Mouse (Mus musculus): Measurements from ENCODE around the gene Hist2h2ab.
"Not testable (repeated sequence)": the region's sequence is repeated elsewhere in the genome, so short reads cannot be mapped to it uniquely, and the experiment has no call there.

The Hist2h2ab gene

DNA sequence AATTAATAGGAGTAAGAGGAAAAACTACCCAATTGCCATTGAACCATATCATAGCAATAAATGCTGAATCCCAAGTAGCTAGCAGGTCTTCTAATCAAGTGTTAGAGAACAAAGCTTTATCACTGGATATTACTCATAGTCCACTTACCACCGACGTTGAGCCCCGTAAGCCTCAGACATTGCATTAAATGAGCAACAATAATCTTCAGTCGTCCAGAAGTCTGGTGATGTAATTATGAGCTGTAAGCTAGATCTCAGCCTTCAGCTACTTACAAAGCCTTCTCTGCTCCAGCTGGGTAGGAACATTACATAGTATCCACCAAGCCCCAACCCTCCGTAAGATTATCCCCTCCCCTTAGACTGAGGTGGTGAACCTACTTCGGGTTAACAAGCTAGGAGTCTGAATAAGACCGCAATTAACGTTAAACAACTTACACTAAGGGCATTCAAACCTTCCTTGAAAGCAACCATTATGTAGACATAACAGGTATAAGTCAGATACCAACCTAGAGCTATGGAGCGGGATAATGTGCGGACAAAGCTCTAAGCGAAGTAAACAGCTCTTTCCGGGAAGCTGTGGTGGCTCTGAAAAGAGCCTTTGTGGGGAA is 18.3 kb downstream of the Hist2h2ab start:
- DNase-seq (ENCODE audit: low spot score): no peak

DNA sequence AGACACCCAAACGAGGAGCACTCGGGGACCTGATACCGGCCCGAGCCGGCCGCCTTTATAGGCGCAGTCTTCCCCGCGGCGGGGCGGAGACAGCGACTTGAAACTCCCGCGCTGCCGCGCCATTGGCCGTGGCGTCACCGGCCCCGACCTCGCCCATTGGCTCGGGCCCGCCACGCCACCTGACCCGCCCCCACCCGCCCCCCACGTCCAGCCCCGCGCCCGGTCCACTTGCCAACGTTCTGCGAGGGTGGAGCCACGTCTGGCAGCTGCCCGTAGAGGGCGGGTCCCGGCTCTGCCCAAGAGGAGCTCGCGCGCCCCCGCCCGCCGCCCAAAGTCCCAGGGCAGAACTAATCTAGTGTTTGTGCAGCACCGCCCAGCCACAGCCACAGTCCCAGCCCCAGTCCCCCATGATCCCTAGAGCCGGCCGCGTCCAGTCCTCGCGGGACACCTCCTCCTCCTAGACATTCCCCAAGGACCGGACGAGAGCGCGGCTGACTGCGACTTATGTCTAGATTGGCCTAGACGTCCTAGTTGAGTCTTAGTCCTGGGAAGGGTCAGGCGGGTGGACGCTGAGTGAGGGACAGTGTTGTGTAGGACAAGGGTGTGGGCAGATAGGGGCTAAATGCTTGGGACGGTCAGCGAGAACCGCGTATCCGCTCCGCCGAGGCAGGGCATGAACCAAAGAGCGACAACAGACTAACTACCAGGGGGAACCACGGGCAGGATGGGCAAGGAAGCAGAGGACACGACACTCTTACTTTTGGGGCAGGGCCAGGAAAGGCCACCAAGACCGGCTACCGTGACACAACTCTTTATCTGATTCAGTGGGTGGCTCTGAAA is 19.5 kb downstream of the Hist2h2ab start, which contains the start of gene Hist2h3c2:
Gene Hist2h3c2 (minus strand): TSS at position 174 of the 840 bp plus-strand sequence.
- DNase-seq (ENCODE audit: low spot score): peak; percentile 52

DNA sequence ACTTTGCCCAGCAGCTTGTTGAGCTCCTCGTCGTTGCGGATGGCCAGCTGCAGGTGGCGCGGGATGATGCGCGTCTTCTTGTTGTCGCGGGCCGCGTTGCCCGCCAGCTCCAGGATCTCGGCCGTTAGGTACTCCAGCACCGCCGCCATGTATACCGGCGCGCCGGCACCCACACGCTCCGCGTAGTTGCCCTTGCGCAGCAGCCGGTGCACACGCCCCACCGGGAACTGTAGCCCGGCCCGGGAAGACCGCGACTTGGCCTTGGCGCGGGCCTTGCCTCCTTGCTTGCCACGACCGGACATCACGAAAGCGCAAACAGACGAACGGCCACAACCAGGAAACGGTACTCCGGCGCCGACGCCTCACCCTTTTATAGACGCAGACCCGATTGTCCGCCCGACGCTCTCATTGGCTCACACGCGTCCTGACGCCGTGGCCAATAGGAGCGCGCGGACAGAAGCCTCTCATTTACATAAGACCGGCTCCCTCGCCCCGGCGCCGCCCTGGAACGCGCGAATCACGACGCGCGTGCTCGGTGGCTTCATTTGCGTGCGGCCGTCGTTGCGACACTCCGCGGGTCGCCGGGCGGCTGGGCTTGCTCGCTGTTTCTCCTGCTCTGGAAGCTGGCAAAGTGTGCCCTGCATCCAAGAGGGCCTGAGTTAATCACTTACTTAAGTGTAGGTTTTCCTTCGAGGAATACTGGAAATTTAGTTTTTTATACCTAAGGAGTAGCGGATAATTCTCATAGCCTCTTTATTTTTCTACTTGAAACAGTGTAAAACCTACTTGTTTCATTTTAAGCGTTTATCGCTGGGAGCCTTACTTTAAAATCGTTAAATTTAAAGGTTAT is 20.5 kb downstream of the Hist2h2ab start, which contains the start of gene Hist2h2aa2:
Gene Hist2h2aa2 (minus strand): TSS at position 328 of the 850 bp plus-strand sequence.
- DNase-seq (ENCODE audit: low spot score): peak; percentile 93

- no peak for DNase-seq (ENCODE audit: low spot score)
These were observed 21.1 kb downstream of the Hist2h2ab start for GRCm38 (mm10) chr3:96240799-96241197.

- no peak for DNase-seq (ENCODE audit: low spot score)
These were observed 24.4 kb downstream of the Hist2h2ab start for GRCm38 (mm10) chr3:96243921-96244572.

- peak; percentile 83 for DNase-seq (ENCODE audit: low spot score)
These were observed 25.6 kb downstream of the Hist2h2ab start, which contains the start of gene Hist2h2aa1 for GRCm38 (mm10) chr3:96245003-96245886. Hist2h2aa1 (plus strand) TSS chr3:96245497.

DNA sequence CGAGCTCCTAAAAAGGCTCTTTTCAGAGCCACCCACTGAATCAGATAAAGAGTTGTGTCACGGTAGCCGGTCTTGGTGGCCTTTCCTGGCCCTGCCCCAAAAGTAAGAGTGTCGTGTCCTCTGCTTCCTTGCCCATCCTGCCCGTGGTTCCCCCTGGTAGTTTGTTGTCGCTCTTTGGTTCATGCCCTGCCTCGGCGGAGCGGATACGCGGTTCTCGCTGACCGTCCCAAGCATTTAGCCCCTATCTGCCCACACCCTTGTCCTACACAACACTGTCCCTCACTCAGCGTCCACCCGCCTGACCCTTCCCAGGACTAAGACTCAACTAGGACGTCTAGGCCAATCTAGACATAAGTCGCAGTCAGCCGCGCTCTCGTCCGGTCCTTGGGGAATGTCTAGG is 26.4 kb downstream of the Hist2h2ab start:
- DNase-seq (ENCODE audit: low spot score): not testable (repeated sequence)

DNA sequence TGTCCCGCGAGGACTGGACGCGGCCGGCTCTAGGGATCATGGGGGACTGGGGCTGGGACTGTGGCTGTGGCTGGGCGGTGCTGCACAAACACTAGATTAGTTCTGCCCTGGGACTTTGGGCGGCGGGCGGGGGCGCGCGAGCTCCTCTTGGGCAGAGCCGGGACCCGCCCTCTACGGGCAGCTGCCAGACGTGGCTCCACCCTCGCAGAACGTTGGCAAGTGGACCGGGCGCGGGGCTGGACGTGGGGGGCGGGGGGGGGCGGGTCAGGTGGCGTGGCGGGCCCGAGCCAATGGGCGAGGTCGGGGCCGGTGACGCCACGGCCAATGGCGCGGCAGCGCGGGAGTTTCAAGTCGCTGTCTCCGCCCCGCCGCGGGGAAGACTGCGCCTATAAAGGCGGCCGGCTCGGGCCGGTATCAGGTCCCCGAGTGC is 26.8 kb downstream of the Hist2h2ab start, which contains the start of gene Hist2h3c1:
Gene Hist2h3c1 (plus strand): TSS at position 259 of the 430 bp plus-strand sequence.
- DNase-seq (ENCODE audit: low spot score): not testable (repeated sequence)

DNA sequence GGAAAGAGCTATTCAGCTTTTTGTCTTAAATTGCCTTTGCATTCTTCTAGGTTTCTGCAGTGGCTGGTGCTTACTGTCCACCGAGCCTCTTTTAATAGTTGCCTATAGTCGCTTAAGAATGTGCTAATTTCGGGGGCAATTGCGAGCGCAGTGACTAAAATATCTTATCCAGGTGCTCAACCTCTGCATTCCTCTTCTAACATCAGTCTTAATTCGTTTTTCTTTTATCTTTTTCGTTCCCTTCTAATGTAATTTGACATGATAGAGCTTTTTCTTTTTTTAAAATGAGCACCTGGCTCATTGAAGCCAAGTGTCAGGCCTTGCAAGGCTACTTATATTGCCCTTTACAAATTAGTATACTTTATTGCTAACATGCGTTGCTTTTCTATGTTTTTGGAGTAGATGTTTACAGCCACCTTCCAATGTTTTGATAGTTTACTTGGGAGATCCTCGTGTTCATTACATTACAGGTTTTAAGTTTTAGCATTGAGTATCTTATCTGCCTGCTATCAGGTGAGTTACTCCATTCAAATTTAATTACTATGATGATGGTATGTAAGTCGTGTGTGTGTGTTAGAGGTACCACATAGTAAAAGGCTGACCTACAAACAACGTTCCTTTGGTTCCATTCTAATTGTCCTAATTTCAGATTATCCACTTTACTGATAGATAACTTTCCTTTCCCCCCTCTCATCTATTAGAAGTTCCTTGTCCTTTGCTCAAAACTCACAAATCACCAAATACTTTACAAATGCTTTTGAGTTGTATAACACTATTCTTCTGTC is 27.9 kb downstream of the Hist2h2ab start:
- DNase-seq (ENCODE audit: low spot score): no peak

- DNase-seq (ENCODE audit: low spot score): no peak
These were observed 28.7 kb downstream of the Hist2h2ab start for GRCm38 (mm10) chr3:96248141-96249033.

GRCm38 (mm10) chr3:96249034-96249345 is 29.3 kb downstream of the Hist2h2ab start:
- DNase-seq (ENCODE audit: low spot score): no peak

- DNase-seq (ENCODE audit: low spot score): no peak
These were observed 31.2 kb downstream of the Hist2h2ab start for GRCm38 (mm10) chr3:96250890-96251289.

- DNase-seq (ENCODE audit: low spot score): no peak
These were observed 32.1 kb downstream of the Hist2h2ab start for GRCm38 (mm10) chr3:96251787-96252186.

- DNase-seq (ENCODE audit: low spot score): no peak
These were observed 35.2 kb downstream of the Hist2h2ab start for GRCm38 (mm10) chr3:96254683-96255355.

DNA sequence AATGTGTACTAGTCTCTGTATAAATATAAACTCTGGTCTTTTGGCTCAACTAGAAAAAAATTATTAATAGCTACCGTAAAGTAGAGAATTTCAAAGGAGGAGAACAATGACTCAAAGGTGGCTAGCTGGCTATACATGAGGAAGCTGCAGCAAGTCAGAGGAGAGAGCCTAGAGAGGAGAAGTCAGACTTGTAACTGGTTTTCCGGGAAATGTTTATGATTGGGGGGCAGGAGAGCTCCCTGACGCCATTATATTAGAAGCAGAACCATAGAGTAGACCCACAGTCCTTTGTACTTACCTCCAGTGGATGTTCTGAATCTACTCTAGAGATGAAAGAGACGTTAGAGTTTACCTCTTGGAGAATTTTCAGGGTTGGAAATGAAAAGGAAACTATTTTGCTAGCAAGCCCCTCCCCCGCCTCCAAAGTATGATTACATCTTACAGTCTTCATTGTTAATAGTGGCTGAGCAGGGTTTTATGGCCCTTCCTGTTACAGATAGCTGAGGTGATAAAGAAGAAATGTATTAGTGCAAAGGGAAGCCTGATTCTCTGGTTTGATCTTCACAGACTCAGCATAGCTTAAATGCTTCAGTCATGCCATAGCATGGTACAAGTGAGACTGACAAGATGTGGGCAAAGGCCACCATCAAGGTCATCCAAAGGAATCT is 36.4 kb downstream of the Hist2h2ab start:
- no peak for DNase-seq (ENCODE audit: low spot score)

- no peak for DNase-seq (ENCODE audit: low spot score)
These were observed 37.5 kb downstream of the Hist2h2ab start for GRCm38 (mm10) chr3:96257190-96257589.

- DNase-seq (ENCODE audit: low spot score): no peak
These were observed 40.6 kb downstream of the Hist2h2ab start for GRCm38 (mm10) chr3:96260220-96260619.

GRCm38 (mm10) chr3:96261623-96262022 is 42.0 kb downstream of the Hist2h2ab start:
- no peak for DNase-seq (ENCODE audit: low spot score)

Measured in ovary, postnatal 36 days (tissue).